Mouse (Mus musculus): ENCODE results near the gene Fntb.

Gene Fntb

DNA sequence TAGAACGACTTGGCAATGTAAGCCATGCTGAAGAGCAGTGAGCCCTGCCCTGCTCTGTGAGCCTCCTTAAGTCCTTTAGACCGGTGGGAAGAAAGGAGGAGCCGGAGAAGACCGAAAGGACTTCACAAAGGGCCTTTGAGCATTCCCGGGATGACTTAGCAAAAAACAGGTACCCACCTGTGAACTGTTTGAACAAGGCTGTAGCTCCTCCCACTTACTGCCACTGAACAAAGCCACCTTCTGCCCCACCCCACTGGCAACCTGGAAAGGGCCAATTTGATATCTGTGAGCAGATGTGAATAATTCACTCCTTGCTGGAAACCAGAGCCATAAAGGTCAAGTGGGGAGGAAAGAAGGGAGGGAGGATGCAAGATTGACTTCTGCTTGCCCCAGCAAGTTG is 30.0 kb downstream of the Fntb start, which contains the start of gene Gpx2:
Gpx2 (minus strand) TSS at position 205 of the 400 bp plus-strand sequence.
- no peak for DNase-seq (ENCODE audit: low spot score)

DNA sequence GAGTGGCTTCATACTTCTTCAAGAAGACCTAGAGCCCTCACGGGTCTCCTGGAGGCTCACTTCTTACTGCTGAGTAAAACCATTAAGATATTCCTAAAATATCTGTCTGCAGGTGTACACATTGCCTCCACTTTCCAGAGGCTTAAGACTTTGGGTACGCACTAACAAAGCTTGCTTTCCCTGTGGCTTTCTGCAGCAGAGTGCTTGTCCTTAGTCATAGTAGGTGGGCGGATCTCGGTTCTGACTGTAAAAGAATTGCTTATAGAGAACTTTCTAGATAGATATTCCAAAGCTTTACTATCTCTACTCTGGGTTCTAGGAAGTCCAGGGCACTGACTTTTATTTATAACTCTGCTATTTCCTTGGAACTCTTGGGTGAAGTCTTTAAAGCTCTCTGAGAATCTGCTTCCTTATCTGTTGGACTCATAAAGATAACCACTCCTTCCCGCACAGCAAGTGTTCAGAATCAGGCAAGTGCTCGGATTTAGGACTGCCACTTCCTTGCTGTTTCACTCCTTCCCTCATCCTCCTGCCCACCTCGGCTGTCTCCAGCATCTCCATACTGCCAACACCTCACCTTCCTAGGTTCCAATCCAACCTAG is 31.6 kb downstream of the Fntb start:
- DNase-seq (ENCODE audit: low spot score): no peak

DNA sequence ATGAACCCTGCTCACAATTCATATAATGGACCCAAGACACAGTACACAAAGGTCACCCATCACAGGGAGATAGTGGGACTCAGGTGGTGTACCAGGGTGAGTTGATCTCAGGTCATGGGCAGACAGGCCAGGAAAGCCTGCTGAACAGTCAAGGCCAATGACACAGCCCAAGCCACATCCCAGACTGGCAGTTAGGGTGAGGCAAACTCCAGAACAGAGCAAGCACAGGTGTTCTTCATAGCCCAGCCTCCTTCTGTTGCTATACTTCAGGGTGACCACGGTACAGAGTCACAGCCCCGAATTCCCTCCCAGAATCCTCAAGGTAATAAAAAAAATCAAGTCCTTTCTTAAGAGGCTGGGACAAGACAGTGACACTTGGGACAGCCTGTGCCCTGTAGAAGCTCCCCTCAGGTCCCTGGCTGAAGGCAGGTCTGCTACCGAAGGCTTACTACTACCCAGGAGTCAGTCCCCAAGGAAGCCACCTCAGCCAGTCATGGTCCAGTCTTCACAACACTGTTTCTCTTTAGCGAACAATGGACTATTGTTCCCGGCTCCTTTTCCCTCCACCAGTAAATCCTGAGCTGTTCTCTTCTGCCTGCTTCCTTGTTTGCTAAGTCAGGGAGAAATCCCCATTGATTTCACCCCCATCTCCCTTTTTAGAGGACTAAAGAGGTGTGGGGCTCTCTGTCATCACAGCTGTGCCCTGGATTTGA is 32.8 kb downstream of the Fntb start:
- DNase-seq (ENCODE audit: low spot score): no peak

DNA sequence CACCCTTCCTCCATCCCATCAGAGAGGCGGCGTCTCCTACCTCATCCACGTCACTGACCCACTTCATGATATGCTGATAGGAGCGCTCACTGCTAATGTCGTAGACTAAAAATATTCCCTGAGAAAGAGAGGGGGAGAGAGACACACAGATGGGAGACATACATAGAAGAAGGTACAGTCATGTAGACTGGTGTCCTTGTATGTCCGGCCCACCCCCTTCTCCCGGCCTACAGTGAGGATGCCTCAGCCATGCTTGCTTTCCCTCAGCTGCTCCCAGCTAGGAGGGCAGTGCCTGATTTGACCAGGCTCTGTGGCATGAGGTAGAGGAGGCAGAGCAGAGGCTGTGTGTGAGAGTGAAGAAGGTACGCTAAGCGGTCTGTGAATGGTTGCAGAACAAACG is 37.6 kb downstream of the Fntb start:
- DNase-seq (ENCODE audit: low spot score): no peak

DNA sequence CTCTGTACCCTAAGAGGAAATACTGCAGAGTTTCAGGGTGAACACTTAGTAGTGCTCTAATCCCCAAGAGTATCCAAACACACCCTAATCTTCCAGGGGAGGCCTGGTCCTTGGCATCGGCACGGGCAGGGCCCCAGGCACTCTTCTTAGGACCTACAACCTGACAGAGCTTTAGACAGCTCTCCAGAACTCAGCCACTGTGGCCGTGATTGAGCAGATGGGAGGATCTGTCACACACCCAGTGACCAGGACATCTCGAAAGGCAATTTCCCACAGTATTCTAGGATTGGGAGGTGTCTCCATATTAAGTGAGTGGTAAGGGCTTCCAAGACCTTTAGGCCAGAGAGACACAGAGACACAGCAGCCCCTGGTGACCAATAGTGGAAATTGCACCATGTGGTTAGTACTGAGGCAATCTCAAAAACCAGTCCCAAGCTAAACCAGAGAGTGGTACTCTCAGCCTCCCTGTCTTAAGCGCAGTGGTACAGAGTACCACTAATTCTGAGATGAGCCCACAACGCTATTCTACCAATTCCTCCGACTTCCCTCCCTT is 38.4 kb downstream of the Fntb start:
- peak; percentile 50 for DNase-seq (ENCODE audit: low spot score)

DNA sequence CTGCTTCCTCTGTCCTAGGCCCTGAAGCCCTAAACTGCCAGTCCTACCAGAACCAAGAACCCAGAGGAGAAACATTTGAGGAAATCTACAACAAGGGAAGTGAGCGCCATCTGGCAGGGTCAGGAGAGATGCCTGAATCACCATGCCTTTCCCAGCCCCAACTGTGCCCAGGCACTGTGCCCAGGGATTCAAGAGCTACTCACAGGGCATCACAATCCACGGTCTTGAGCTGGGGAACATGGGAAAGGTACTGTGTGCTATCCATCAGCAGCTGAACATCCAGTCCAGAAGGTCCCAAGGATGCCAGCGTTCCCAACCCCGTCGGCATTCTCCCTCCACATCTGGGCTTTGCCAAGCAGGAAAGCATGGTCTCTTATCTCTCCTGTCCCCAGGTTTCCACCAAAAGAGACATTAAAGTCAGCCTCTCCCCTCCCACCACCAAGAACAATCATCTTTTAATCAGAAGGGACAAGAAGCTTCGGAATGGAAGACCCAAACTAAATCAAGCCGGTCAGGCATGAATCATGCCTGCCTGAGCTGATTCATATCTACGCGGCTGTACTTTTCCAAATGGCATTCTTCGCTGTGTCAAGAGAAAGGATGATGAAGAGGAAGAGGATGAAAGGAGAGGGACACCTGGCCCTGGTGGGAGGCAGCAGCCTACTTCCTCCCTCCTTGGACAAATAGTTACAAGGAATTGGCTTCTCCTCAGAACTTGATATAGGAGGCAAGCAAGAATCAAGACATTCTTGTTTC is 39.8 kb downstream of the Fntb start:
- no peak for DNase-seq (ENCODE audit: low spot score)

DNA sequence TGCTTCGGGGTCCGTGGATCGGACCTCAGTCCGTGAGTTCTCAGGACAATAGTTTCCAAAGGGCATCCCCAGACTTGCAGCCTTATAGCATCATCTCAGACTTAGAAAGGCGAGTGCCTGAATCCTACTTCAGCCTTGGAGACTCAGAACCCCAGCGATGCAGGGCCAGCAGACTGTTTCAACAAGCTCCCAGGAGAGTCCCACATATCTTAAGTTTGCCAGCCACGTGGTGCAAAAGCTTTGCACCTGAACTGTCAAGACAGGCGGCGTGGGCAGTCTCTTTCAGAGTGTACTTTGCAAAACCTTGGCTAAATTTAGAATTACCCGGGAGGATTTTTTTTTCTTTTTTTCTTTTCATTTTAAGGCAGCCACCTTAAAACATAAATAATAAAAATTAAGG is 42.4 kb downstream of the Fntb start:
- DNase-seq (ENCODE audit: low spot score): no peak

DNA sequence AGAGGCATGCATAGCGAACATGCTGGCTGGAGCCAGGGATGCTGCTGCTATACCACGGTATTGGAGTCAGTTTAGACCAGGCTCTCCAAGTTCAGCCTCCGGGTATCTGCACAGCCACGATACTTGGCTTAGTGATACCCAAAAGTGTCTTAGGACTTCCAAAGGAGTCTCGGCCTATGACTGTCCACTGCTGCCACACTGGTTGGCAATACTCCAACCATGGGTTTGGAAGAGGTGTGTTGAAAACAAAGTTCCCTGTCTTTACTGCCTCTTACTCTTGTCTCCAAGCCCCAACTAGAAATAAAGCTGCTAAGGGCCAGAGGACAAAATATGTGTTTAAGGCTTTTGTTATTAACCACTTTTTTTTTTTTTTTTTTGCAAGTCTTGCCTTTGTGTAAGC is 45.1 kb downstream of the Fntb start:
- DNase-seq (ENCODE audit: low spot score): no peak

DNA sequence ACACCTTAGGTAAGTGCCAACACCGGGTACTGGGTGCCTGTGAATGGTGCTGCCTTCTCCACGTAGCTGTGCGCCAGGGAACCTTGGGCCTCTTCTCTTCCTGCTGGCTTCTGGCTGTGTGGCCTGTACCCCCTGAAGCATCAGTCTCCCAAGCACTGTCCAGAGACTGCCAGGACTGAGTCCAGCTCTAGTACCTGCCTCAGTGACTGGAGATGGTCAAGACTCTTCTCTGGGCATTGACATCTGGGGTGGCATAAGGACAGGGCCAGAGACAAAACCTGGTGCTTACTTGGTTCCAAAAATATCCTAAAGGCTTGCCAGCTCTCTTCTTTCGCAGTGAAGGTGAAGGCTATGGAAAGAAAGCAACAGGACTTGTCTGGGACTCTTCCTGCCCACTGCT is 45.6 kb downstream of the Fntb start:
- no peak for DNase-seq (ENCODE audit: low spot score)

DNA sequence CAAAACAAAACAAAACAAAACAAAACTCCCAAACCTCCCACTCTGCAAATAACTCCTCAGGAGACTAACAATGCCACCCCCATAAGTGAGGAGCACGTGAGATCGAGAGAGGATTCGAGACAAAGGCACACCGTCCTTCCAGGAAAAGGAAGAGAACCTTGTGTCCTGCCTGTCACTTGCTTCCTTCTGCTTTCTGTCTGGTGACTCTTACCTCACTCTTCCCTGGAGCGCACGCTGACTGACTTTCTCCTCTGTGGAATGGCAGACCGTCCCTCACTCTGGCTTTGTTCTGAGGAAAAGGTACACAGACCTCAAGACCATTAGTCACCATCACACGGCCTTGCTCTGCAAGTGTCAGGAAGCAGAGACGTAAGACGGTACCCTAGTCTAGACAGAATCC is 48.2 kb downstream of the Fntb start:
- DNase-seq (ENCODE audit: low spot score): no peak

DNA sequence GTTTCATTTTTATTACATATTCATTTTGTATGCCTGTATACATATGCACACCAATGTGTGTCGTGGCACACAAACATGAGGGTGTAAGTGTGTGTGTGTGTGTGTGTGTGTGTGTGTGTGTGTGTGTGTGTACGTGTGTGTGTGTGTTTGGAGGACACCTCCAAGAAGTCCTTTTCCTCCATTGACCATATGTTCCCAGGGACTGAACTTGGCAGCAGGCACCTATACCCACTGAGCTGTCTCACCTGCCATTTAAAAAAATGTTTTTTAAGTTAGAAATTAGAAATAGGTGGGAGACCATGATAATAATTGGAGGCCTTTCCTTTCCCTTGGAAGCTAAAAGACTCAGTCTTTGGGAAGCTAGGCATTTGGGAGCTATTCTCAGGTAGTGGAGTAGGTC is 48.7 kb downstream of the Fntb start:
- DNase-seq (ENCODE audit: low spot score): no peak

DNA sequence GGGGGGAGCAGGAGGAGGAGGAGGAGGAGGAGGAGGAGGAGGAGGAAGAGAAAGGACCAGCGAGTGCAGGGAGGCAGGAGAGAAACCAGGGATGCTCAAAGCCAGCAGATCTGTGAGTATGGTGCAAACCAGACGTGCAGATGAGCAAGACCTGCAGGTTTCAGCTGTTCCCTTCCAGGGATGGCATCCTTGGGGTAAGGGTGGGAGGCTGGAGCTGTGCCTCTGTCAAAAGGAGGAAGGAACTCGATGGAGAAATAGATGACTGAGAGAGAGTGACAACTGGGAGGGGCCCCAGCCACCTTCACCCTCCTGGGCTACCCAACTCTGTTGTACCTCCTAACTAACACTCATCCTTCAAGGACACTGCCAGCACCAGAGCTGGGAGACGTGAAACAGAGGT is 51.3 kb downstream of the Fntb start:
- DNase-seq (ENCODE audit: low spot score): no peak

DNA sequence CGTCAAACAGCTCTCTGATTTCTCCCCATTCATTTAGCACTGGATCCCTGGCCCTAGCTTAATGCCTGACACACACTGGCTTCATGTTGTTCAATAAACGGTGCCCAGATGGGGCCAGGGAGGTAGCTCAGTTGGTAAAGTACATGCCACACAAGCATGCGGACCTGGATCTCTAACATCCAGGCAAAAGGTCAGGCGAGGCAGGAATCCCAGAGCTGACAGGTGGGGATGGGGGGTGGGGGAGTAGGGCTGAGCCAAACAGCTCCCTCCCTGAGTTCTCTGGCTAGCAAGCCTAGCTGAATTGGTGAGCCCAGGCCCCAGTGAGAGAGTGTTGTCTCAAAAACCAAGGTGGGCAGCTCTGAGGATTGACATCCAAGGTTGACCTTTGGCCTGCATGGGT is 51.8 kb downstream of the Fntb start:
- DNase-seq (ENCODE audit: low spot score): no peak

DNA sequence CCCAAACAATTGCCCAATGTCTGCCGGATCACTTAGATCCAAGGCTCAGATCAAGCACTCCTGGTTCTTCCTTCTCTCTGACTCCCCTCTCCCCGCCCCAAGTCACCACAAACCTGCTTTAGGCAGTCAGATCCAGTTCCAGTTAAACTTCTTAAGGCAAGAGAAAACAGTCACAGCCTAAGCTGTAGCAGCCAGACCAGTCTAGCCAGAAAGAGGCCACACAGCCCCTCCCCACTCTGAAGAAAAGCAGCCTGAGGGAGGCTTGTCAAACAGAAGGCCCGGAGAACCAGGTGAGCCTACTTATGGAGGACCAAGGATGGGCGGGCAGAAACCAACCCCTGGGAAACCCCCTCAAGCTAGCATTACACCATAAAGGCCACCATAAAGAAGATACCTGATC is 52.7 kb downstream of the Fntb start:
- DNase-seq (ENCODE audit: low spot score): no peak

DNA sequence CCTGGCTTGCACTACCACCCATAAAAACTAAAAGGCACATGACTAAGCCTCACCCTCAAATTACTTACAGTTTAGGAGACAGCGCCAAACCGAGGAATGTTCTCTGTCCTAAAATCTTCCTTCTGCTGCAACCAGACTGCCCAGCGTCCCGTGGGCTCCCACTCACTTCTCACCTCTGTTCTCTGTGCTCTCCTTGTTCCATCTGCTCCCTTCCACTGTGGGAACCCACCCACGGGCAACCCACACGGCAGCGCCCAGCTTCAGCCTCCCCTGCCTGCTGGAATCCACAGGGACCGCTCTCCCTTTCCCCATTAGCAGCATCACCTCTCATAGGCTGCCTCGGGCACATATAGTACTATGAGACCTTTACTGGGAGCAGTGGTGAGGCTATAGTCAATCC is 53.5 kb downstream of the Fntb start:
- DNase-seq (ENCODE audit: low spot score): peak; percentile 54

DNA sequence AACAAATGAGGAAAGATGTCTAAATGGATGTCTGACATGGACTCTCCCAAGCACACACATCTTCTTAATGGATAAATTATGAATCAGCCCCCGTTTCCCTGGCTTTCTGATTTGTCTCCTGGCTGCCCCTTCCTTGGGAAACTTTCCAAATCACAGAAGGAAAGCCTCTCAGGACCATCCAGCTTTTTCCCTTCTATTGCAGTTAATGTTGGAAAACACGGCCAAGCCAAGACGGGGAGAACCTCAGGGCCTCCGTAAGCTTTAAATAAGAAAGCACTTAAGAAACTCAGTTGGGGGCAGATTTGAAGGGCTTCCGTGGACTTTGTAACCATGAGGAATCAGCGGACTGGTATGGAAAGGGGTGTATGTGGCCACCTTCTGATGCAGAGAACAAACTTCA is 54.4 kb downstream of the Fntb start:
- DNase-seq (ENCODE audit: low spot score): no peak

DNA sequence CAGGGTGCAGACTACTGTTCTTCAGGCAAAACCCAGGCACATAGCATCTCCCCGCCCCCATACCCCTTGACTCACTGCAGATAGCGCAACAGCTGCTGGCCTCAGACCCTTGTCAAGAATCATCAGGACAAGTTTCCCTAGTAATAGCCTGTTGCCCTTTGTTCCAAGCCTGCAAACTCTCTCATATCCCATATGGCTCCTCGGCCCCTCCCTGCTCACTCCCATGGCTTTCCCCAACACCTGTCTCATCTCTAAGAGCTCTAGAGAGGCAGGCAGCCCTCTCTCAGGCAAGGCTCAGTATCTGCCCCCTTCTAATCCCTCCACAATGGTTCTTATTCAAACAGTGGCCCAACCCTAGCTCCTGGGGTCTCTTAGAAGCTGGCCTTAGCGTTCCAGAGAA is 55.2 kb downstream of the Fntb start:
- no peak for DNase-seq (ENCODE audit: low spot score)

DNA sequence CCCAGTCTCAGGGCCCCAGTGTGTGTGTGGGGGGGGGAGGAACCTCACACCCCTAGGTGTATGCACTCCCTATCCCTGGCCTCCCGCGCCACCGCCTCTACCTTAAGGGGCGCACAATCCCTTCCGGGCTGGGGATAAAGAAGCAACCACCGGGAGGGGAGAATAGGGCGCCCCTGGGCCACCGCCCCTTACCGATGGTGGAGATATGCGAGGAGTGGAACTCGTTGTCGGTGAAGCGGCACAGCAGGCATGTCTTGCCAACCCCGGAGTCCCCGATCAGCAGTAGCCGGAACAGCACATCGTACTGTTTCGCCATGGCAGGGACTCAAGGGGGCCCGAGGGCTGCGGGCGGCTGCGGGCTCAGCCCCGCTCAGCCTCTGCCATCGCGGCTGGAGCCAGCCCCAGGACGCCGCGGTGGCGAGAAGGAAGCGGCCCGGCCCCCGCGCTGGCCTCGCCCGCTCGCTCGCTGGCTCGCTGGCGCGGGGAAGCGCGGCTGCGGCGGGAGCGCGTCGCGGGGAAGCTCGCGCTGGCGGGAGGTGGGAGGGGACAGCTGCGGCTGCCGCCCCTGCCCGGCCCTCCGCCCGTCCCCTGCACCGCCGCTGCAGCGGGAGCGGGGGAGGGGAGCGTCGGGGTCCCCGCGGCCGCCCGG is 56.7 kb downstream of the Fntb start:
- peak; percentile 33 for DNase-seq (ENCODE audit: low spot score)

DNA sequence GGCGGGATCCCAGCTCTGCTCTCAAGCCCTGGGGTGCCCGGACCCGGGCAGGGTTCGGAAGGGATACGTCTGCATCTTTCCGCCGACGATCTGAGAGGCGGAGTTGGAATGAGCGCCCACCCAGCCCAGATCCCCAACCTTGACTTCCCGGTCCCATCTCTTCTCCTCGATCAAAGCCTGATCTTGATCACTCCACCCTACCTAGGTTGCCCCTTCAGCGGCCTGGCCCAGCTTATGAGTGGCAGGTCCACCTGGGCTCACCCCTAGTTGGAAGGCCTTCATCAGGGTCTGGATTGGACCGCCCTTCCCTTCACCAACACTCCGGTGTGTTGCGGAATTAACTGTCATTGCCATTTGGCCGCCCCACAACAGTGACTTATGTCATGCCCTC is 57.3 kb downstream of the Fntb start, which contains the start of gene Rab15:
Rab15 (minus strand) TSS at position 258 of the 391 bp plus-strand sequence.
- DNase-seq (ENCODE audit: low spot score): no peak

DNA sequence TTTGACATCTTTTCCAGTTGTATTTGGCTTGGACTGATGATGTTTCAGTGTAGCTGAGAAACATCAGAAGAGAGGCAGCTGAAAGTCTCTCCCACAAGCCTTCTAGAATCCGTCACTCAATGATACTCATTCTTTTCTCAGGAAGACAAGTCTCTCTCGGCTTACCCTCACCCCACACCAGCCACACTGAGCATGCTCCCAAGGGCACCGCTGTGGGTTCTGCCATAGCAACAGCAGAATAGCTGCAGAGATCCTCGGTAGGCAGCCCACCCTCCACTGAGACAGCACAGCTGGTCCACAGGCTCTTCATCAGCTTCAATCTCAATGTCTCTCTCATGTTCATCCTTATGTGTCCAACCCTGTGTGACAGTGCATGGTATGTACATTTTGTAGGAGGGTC is 59.9 kb downstream of the Fntb start:
- DNase-seq (ENCODE audit: low spot score): no peak

DNA sequence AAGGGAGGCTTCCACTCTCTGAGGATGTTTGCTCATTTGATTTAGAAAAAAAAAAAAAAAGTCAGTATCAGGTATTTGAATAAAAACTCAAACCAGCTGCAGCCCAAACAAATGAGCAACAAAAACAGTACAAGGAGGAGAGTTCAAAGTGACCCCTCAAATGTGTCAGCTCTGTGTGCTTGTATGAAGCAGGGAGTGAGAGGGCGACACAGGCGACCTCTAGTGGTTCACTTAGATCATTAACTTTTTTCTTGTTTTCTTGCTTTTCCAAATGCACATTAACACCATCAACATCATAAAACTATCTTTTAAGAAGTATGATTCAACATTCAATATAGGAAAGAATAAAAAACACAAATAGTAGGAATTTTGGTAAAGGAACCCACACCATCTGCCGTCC is 67.3 kb downstream of the Fntb start:
- no peak for DNase-seq (ENCODE audit: low spot score)

DNA sequence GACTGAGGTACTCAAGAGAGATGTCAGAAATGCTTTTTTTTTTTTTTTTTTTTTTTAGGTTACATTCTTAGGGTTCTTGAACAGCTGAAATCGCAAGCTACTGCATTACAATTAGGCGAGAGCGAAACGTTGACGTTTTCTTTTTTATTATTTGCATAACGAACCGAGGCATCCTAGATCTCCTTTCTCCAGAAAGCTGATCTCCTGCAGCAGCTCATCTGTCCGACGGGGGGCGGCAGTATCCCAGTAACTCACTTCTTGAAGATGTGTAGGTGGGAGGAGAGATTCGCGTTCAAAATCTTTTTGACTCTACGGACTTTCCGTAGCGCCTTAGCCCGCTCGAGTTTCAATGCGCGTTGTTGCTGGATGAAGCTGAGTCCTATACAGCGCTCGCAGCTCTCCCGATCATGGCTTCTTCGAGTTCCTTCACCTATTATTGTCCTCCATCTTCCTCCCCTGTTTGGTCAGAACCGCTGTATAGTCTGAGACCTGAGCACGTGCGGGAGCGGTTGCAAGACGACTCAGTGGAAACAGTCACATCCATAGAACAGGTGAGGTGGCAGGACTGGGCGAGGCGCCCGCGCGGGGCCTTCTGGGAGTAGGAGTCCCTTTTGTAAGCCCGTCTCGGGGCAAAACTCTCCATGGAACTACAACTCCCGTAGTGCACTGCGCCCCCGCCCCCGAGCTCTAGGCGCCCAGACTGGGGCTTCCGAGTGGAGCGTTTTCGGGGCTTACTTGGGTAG is 71.9 kb downstream of the Fntb start:
- peak; percentile 99 for DNase-seq (ENCODE audit: low spot score)
